Mouse (Mus musculus) embryonic facial prominence, embryonic 12.5 days (tissue): ENCODE measurements around the gene Gstcd. TPM values are rescaled to one million over a fixed set of nuclear protein-coding genes. Genes with fewer than 3 reads are reported as not detected.
A peak's percentile ranks its signal among the peaks of the same experiment; 100 is the strongest.

ENCODE experiments used
- ATAC-seq: fragments of 200-750 bp; cut with Nextera tagmentation; 2 replicates; pipeline ENCODE4 v1.8.0; 2017; ENCODE audit not compliant: insufficient number of reproducible peaks, insufficient read depth, low FRiP score, low TSS enrichment
- H3K27ac ChIP-seq: fragments of 300-500 bp; sonication (generic); 2 replicates; pipeline ENCODE4 v1.5.1; 2016; ENCODE audit warnings: mild to moderate bottlenecking
- H3K27me3 ChIP-seq: fragments of 300-500 bp; sonication (generic); 2 replicates; pipeline ENCODE4 v1.6.1; 2016; ENCODE audit warnings: mild to moderate bottlenecking, moderate library complexity
- H3K36me3 ChIP-seq: fragments of 300-500 bp; sonication (generic); 2 replicates; pipeline ENCODE4 v1.6.1; 2016; ENCODE audit warnings: mild to moderate bottlenecking
- H3K4me1 ChIP-seq: fragments of 300-500 bp; sonication (generic); 2 replicates; pipeline ENCODE4 v1.6.1; 2016
- H3K4me2 ChIP-seq: fragments of 300-500 bp; sonication (generic); replicated peaks from 2 replicates; pipeline ENCODE4 v1.6.1; 2016; ENCODE audit warnings: mild to moderate bottlenecking, moderate library complexity
- H3K4me3 ChIP-seq: fragments of 300-500 bp; sonication (generic); 2 replicates; pipeline ENCODE4 v1.5.1; 2016; ENCODE audit warnings: mild to moderate bottlenecking
- H3K9ac ChIP-seq: fragments of 300-500 bp; sonication (generic); 2 replicates; pipeline ENCODE4 v1.6.1; 2016; ENCODE audit warnings: mild to moderate bottlenecking, moderate library complexity
- H3K9me3 ChIP-seq: fragments of 300-500 bp; sonication (generic); 2 replicates; pipeline ENCODE4 v1.6.1; 2016; ENCODE audit warnings: mild to moderate bottlenecking, moderate library complexity
- WGBS: fragments of 180-500 bp; shearing (Covaris S2); methylation state at CpG from one replicate; pipeline ENCODE4 v1.1.7; 2016; 5-methylcytosine and 5-hydroxymethylcytosine counted together
- polyA plus RNA-seq: library from polyadenylated mRNA; unstranded; fragments of >200 nt; fragmentation: Nextera tagmentation; extraction: Ambion mirVana; gene quantifications from 2 replicates; pipeline ENCODE4 v1.2.1, GENCODE M21; 2016

Gene Gstcd
- polyA plus RNA-seq, 1 experiment from 2014 or later: 8.5 TPM

DNA sequence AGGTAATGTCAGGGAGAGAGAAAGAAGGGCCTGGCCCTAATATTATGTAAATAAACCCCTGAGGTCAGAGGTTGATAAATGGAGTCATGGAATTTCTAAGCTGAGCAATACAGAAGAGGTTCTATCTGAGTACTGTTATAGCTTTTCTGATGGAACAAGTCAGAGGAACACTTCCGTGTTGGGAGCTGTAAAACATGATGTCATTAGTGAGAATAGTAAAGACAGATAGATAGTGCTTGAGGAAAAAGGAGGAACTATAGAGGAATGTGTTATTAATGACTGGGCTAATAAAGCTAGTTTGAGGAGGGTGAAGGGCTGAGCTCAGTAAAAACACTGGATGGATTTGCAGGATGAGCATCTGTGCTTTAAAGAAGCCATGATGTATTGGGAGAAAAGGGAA is 2.5 kb upstream of the Gstcd start:
- no peak overlapping the region for H3K9ac ChIP-seq
- peaks cover 15% of the 10 kb centered on the region for H3K36me3 ChIP-seq
- no peaks in the 10 kb centered on the region for H3K9me3 ChIP-seq
- no peak for ATAC-seq
- WGBS: 76% methylated on average over 1 of the region's 1 CpGs
- H3K27ac ChIP-seq: no peak overlapping the region
- no peaks in the 10 kb centered on the region for H3K27me3 ChIP-seq
- H3K4me1 ChIP-seq: peaks cover 10% of the 10 kb centered on the region
- H3K4me2 ChIP-seq: no peak overlapping the region
- H3K4me3 ChIP-seq: no peak overlapping the region

DNA sequence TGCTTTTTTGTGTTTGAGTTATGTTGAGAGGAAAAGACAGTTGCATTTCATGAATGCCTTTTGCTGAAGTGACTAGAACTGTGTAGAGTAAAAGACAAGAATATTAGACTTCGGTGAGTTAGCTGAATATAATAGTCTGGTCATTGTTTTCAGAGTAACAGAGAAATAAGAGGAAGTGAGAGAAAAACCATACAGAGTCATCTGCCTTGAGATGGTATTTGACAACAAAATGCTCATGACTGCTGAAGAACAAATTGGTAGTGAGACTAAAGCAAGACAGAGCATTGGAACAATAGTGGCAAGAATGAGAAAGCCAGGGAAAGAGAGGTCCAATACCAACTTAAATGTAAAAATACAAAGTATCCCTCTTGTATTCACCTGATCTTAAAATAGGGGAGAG is 1.1 kb upstream of the Gstcd start:
- H3K4me3 ChIP-seq: peak overlapping the region; percentile 90
- peak overlapping the region; percentile 60 for H3K4me2 ChIP-seq
- H3K9ac ChIP-seq: no peak overlapping the region
- ATAC-seq: no peak
- H3K4me1 ChIP-seq: peaks cover 10% of the 10 kb centered on the region
- H3K27ac ChIP-seq: no peak overlapping the region
- peaks cover 2% of the 10 kb centered on the region; the same call in 1 of the 2 replicates for H3K36me3 ChIP-seq
- H3K9me3 ChIP-seq: no peaks in the 10 kb centered on the region
- 91% methylated on average over 1 of the region's 1 CpGs for WGBS
- H3K27me3 ChIP-seq: no peaks in the 10 kb centered on the region

DNA sequence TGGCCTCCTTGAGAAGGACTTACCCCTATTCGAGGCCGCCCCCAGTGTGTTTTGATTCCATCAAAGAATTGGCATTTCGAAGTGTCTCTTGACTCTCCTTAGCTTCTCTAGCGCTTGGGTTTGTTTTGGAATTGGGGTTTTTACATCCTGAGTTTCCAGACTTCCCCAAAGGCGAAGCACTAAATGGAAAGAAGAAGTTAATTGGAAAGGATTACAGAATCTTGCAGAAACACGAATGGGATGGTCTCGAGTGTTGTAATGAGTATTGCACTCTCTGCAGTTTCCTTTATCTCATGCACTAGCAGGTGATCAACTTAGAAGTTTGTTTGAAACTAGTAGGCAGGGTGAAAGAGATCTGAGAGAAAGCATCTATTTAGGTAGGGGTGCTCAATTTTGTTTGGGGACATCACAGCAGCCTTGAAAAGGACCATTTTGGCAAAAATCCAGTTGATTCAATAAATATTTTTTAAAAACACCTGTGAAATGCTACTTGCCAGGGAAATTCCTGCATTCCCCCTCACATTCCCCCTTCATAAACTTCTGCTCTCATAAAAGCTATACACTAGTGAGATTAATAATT is 531 bp upstream of the Gstcd start:
- Histone ChIP-seq H3K27ac (peak overlapping the region; percentile 99), H3K4me1 (peaks cover 10% of the 10 kb centered on the region), H3K4me2 (peak overlapping the region; percentile 60), H3K9me3 (no peaks in the 10 kb centered on the region), H3K4me3 (peak overlapping the region; percentile 90), H3K9ac (peak overlapping the region; percentile 96), H3K36me3 (no peaks in the 10 kb centered on the region), H3K27me3 (no peaks in the 10 kb centered on the region)
- WGBS: under 1% methylated on average over 7 of the region's 7 CpGs
- no peak for ATAC-seq

DNA sequence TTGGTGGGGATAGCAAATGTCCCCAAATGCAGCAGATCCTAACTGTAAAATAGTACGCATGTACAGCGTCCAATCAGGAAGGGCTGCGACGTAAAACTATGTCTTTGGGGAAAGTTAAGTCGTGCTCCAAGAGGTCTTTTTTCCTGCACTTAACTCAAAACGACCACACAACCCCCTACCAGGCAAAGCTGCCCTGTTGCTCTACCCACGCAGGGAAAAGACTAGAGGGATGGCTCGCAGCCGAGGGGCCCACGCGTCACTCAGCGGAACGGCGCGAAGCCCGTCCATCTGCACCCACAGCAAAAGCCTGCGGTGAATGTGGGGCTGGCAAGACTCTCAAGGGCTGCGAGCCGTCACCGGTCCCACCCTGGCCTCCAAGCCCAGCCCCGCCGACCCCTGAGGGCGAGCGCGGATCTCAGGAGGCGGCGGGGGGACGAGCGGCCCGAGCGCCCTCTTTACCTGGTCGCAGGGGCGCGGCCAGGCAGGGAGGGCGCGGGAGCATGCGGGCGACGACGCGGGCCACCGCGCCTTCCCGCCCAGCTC is 641 bp downstream of the Gstcd start:
- Histone ChIP-seq H3K36me3 (no peaks in the 10 kb centered on the region), H3K9me3 (no peaks in the 10 kb centered on the region), H3K9ac (peak overlapping the region; percentile 96), H3K27me3 (no peaks in the 10 kb centered on the region), H3K27ac (peak overlapping the region; percentile 99), H3K4me3 (peak overlapping the region; percentile 90), H3K4me1 (peaks cover 10% of the 10 kb centered on the region), H3K4me2 (peak overlapping the region; percentile 56)
- 0% methylated on average over 44 of the region's 44 CpGs for WGBS
- peak; percentile 85 for ATAC-seq

DNA sequence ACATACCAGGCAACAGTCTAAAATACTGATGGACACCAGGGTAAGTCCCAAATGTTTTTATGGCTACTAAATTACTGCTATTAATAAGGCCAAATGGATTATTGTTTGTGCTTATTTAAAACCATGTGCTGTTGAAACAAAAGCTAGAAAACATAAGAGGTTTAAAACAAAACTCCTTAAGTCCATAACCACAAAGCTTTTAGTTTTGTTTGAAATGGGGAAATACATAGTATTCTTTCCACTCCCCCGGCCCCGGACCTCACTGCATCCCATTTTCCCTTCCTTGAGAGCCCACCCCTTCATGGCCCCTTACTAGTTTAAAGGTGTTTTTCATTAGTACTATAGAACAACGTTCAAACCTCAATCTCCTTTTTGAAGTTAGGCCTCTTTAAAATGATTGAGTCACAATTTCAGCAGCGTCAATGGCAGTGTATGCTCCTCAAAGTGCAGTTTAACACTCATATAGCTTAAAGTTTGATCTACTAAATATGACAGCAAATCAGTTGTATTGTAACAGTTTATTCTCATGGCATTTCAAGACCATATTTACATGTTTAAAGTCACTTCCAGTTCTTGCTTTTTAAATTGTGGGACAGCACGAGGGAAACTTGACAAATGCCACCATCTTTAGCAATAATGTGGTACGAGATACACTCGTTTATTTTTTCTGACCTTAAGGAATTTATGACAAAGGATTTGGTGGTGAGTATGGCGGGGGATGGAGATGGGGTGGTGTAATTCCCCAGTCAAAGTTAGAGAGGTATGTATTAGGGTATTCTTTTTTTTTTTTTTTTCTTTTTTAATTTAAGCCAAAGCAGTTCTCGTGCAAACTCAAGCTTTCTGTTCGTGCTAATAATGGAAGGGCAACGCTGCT is 1.3 kb downstream of the Gstcd start:
- peak overlapping the region; percentile 96 for H3K9ac ChIP-seq
- H3K27ac ChIP-seq: peak overlapping the region; percentile 99
- peaks cover 10% of the 10 kb centered on the region for H3K4me1 ChIP-seq
- 7% methylated on average over 11 of the region's 11 CpGs for WGBS
- H3K4me2 ChIP-seq: peak overlapping the region; percentile 56
- no peak for ATAC-seq
- no peaks in the 10 kb centered on the region for H3K36me3 ChIP-seq
- peak overlapping the region; percentile 90 for H3K4me3 ChIP-seq
- H3K9me3 ChIP-seq: no peaks in the 10 kb centered on the region
- H3K27me3 ChIP-seq: no peaks in the 10 kb centered on the region

DNA sequence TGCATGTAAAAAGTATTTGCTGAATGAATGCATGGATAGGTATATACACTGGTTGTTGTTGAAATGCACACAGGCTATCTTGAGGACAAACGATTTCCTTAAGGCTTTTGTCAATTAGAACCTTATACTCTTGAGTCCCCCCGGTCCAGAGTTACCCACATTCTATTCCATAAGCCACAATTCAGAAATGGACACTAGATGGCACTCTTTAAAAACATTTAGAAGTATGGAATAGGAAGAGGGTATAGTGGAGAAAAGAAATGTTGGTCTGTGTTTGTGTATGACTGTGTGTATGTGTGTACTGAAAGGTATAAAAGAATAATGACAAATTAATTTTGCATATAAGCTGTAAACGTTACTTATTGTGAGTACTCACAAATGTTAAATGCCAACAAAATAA is 6.0 kb downstream of the Gstcd start:
- Histone ChIP-seq H3K27ac (no peak overlapping the region), H3K9me3 (no peaks in the 10 kb centered on the region), H3K36me3 (peaks cover 28% of the 10 kb centered on the region), H3K4me1 (no peaks in the 10 kb centered on the region), H3K27me3 (no peaks in the 10 kb centered on the region), H3K4me2 (no peak overlapping the region), H3K4me3 (no peak overlapping the region), H3K9ac (no peak overlapping the region)
- 56% methylated on average over 3 of the region's 3 CpGs for WGBS
- ATAC-seq: 0 out of 2 replicates have a peak, but pooled peaks have one; percentile 22

DNA sequence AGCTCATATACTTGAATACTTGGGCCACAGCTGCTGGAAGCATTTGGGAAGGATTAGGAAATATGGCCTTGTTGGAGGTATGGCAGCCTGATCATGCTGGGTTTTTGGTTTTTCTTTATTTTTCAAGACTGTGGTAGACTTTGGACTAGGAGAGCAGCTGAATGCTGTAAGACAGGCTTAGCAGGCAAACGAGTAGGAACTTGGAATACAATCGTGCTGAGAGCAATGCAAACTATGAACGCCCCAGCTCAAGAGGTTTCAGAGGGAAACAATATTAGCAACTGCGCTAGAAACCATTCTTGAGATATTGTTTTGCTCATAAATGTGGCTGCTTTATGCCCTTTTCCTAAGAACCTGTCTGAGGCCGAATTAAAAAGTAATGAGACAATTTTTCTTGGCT is 9.1 kb downstream of the Gstcd start:
- no peak for ATAC-seq
- 88% methylated on average over 5 of the region's 5 CpGs for WGBS
- H3K9ac ChIP-seq: no peak overlapping the region
- no peak overlapping the region for H3K27ac ChIP-seq
- H3K4me2 ChIP-seq: no peak overlapping the region
- H3K4me1 ChIP-seq: no peaks in the 10 kb centered on the region
- peaks cover 42% of the 10 kb centered on the region for H3K36me3 ChIP-seq
- H3K4me3 ChIP-seq: no peak overlapping the region
- no peaks in the 10 kb centered on the region for H3K27me3 ChIP-seq
- no peaks in the 10 kb centered on the region for H3K9me3 ChIP-seq

DNA sequence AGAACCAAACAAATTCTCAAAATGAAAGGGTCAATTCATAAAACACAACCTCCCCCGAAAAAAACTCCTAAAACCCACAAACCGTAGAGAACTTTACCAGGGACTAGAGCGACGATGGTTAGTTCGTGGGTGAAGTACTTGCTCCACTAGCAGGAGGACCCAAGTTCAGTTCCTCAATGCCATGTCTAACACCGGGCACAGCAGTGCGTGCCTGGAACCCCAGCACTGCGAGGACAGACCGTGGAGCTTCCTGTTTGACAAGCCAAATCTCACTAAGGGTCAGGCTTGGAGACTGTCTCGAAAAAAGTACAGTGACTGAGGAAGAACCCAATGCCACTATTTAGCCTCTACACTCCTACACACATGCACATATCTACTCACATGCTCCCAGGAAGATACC is 16.3 kb downstream of the Gstcd start:
- H3K4me1 ChIP-seq: no peaks in the 10 kb centered on the region
- no peaks in the 10 kb centered on the region for H3K27me3 ChIP-seq
- H3K9me3 ChIP-seq: no peaks in the 10 kb centered on the region
- H3K4me2 ChIP-seq: no peak overlapping the region
- peaks cover 19% of the 10 kb centered on the region for H3K36me3 ChIP-seq
- no peak for ATAC-seq
- H3K4me3 ChIP-seq: no peak overlapping the region
- H3K27ac ChIP-seq: no peak overlapping the region
- 92% methylated on average over 10 of the region's 10 CpGs for WGBS
- no peak overlapping the region for H3K9ac ChIP-seq

DNA sequence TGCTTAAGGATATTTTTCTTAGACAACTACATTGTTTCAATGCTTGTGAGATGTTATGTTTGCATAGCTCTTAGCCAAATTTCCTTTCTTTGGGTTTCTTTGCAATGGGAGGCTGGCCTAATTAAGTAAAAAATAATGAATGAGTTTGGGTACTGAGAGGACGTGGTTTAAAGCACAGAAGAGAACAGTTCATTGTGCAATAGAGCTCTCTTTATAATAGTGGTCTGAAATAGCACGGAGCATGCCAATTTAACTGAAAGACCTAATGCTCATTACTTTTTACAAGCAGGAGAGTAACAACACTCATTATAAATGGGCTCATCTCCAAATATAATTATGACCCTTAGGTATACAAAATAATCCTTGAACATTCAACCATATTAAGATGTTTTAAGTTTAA is 39.8 kb downstream of the Gstcd start:
- WGBS: 86% methylated on average over 2 of the region's 2 CpGs

DNA sequence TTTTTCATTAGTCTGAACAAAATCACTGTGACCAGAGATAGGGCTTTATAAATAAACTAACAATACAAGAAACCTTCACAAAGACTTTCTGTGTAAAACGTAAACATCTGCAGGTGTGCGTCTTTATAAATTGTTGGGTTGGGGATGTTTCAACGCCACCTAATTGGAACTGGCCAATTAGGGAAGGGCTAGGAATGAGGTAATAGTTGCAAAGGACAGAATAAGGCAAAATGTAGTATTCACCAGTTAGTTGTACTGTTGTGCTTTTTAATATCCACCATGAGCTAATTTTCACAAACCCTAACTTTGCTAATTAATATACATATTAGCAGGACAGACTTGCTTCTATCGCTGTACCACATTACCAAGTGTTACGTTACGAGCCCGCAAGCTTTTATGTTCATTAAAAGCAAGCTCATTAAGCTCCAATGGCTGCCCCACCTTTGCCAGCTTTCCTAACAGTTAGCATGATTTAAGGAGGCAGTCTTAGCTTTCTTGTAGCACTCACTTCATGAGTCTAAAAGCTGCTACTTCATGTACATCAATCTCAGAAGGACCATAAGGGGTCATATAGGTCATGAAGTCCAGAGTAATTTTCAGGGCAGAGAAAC is 58.6 kb downstream of the Gstcd start:
- ATAC-seq: no peak
- WGBS: 91% methylated on average over 7 of the region's 7 CpGs

More for the DNA sequence above, 39.8 kb downstream of the Gstcd start:
- H3K36me3 ChIP-seq: peaks cover 6% of the 10 kb centered on the region; the same call in 1 of the 2 replicates
- H3K9ac ChIP-seq: no peak overlapping the region
- no peaks in the 10 kb centered on the region for H3K9me3 ChIP-seq
- H3K27ac ChIP-seq: no peak overlapping the region
- no peaks in the 10 kb centered on the region for H3K4me1 ChIP-seq
- no peak overlapping the region for H3K4me2 ChIP-seq
- H3K4me3 ChIP-seq: no peak overlapping the region
- ATAC-seq: no peak
- no peaks in the 10 kb centered on the region for H3K27me3 ChIP-seq

DNA sequence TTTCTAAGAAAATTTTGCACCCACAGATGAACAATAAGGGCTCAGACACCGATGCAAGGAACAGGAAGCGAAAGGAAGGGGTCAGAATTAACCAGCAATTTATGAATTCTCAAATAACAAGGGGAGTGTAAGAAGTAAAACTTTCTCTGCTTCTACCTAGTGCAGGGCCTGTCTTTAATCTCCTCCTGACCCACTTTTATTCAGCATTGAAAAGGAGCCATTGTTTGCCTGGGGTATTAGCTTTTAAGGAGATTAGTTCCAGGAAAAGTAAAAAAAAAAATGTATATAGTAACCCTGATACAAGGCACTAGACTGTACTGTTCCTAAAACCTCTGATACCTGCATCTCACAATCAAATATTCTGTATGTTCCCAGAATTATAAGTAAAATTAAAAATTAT is 64.9 kb downstream of the Gstcd start:
- Histone ChIP-seq H3K27ac (0 out of 2 replicates have a peak overlapping the region, but pooled peaks have one; percentile 8), H3K9ac (no peak overlapping the region), H3K4me3 (no peak overlapping the region), H3K27me3 (no peaks in the 10 kb centered on the region), H3K4me1 (no peaks in the 10 kb centered on the region), H3K4me2 (no peak overlapping the region), H3K9me3 (no peaks in the 10 kb centered on the region), H3K36me3 (no peaks in the 10 kb centered on the region)
- 39% methylated on average over 2 of the region's 2 CpGs for WGBS
- ATAC-seq: no peak

More for the DNA sequence above, 58.6 kb downstream of the Gstcd start:
- Histone ChIP-seq H3K4me3 (no peak overlapping the region), H3K9ac (no peak overlapping the region), H3K9me3 (no peaks in the 10 kb centered on the region), H3K4me1 (no peaks in the 10 kb centered on the region), H3K27me3 (no peaks in the 10 kb centered on the region), H3K4me2 (no peak overlapping the region), H3K27ac (no peak overlapping the region), H3K36me3 (no peaks in the 10 kb centered on the region)
